Mouse (Mus musculus) urinary bladder, postnatal 36 days (tissue): ENCODE measurements around the gene Tldc1.

Experiments used
- DNase-seq, 2 experiments: peaks; one replicate each; pipeline ENCODE4 v3.0.0; 2022; ENCODE audit warnings: low spot score in 2 of 2, mixed read lengths in 1 of 2

Gene Tldc1

GRCm38 (mm10) chr8:119778263-119778662 lies at the start of gene Tldc1:
TSS of gene Tldc1 (minus strand) at chr8:119778416.
- DNase-seq = peak; percentile 100

GRCm38 (mm10) chr8:119827721-119828153 lies 49.5 kb upstream of the Tldc1 start:
- peak in 1 of 2 experiments; percentile 30 for DNase-seq

DNA sequence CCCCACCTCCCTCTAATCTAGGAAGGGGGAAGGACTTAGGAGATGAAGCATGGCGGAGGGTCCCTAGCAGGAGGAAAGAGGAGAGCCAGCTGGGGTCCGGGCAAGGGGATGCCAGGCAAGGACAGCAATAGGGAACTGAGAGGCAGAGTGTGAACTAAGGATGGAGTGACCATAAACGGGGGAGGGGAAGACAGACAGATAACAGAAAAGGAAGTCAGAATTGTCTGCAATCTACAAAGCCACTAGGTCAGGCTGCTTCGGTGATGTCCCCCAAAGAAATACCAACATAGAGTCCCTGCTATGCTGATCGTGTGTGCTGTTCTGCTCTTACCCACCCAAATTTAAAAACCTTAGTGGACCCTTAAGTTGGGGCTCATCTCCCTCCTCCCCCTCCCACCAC lies 48.8 kb upstream of the Tldc1 start:
- no peak for DNase-seq

- DNase-seq = no peak
Measured at GRCm38 (mm10) chr8:119825950-119826730, 47.9 kb upstream of the Tldc1 start.

GRCm38 (mm10) chr8:119824809-119825273 lies 46.6 kb upstream of the Tldc1 start:
- DNase-seq = peak in 1 of 2 experiments; percentile 16

DNA sequence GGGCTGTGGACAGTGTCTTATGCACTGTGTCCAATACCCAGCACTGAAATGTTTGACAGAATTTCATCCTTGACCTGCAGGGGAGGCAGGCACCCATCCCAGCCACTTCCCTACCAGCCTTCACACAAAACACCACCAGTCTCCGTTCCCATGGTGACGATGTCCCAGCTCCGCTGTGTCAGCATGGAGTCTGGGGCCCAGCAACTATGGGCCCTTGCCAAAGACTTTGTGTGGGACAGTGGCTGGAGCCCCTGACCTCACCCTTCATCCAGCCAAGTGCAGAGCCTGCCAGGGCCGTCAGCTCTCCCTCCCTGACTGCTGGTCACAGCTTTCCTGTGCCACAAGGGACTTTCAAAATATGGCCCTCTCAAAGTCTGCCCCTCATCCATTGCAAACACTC lies 45.9 kb upstream of the Tldc1 start:
- peak in 1 of 2 experiments; percentile 43 for DNase-seq

- DNase-seq = no peak
Measured at GRCm38 (mm10) chr8:119823278-119823677, 45.1 kb upstream of the Tldc1 start.

DNA sequence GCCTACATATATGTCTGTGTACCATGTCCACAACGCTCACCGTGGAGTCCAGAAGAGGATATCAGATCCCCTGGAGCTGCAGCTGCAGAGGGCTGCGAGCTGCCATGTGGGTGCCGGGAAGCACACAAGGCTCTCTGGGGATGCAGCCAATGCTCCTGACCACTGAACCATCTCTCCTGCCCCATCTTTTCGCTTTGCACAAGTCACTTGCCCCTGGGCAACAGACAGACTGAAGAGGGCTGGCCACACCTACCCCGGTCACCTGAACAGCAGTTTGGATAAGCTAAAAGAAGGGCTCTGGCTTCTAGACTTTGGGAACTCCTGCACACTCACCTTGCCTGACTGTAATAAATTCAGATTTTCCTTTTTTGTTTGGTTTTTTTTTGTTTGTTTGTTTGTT lies 43.5 kb upstream of the Tldc1 start:
- DNase-seq = no peak

GRCm38 (mm10) chr8:119819976-119820375 lies 41.8 kb upstream of the Tldc1 start:
- no peak for DNase-seq

DNA sequence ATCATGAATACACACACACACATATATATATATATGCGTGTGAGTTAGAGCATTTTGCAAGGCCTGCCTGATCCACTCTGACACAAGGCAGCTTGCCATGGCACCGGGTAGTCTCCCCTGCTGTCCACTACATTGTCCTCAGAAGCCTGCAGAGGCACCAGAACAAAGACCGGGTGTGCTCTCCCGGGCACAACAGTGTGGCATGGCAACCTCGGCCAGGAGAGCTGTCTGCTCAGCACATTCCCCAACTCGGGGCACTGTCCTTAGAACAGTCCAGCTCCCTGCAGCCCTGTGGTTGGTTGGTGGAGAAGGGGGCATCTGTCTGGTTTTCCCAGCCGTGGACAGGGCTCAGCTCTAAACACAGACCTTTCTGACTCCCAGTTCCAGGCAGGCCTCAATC lies 41.1 kb upstream of the Tldc1 start:
- DNase-seq = no peak

DNA sequence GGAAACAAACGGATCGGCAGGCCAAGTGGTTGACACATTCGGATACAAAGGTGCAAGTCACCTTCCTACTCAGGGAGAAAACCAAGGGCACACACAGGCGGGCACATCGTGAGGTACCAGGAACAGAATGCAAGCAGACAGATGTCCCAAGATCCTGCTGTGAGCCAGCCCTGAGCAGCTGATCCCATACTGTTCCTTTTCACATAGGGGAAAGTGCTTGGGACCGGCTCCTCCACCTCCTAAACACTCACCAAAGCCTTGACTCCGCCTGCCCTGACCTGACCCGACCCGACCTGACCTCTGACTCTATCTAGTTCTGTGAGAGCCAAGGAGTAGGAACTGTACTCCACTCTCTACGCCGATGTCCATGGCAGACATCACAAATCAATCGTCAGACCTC lies 39.2 kb upstream of the Tldc1 start:
- DNase-seq = peak in 1 of 2 experiments; percentile 23

- peak in 1 of 2 experiments; percentile 62 for DNase-seq
Measured at GRCm38 (mm10) chr8:119816219-119816618, 38.0 kb upstream of the Tldc1 start.

DNA sequence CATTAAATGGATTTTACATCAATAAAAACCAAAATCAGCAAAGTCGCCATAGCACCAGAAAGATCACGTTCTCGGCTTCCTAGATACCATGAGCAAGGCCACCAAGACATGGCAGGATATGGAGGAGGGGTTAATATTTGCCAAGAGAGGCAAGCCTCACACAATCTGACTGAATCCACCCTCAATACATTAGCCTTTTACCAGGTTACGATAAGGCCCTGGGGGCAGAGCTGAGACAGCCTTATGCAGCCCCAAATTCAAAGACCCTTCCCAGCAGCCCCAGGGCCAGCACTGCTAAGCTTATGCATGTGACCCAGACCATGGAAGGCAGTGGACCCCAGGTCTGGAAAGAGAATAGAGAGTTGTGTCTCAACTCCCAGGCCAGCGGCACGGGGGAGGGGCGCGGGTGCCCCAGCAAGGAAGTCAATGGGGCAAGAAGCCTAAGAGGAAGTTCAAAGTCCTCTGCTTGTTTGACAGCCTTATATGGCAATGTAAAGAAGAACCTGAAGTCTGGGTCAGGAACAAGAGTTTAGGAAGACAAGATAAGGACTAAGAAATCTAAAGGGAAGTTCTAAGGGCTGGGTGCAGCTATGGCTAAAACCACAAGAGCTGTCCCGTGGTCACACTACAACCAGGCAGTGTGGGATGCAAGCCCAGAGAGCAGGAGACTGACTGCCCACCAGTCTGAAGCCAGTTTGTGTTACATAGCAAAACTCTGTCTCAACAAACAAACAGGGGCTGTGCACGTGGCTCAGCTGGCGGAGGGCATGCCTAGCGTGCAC lies 34.6 kb upstream of the Tldc1 start:
- DNase-seq = peak in 1 of 2 experiments; percentile 28

DNA sequence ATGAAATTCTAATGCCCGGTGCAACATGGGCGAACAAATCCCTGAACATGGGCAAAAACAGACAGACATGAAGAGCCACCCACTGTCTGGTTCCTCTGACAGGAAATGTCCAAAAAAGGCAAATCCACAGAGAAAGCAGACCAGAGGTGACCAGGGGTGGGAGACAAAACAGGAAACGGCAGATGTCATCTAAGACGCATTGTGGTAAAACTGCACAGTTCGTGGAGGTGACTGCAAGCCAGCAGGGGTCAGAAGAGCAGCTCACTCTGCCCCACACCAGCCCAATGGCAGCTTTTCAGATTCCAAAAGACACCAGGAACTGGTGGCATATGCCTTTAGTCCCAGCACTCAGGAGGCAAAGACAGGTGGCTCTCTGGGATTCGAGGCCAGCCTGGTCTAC lies 33.7 kb upstream of the Tldc1 start:
- DNase-seq = no peak

DNA sequence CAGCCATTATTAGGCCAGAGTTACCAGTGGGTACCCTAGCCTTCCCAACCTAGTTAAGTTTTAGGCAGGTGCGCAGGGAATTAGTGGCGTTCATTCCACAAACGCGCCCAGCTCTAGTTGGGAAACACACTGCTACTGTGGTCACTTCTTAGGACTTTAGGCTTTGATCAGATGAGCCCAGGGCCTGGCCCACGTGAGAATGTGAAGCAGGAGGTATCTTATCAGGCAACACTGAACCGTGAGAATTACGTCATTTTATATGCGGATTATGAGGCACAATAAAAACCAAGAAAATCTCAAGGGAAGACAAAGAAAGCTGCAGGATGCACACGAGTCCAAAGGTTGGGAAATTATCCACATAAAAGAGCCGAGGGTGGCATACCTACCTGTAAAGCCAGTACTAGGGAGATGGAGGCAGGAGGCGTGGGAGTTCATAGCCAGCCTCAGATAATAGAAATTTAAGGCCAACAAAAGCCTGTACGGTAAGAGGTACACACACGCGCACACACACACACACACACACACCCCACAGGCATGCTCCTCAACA lies 32.8 kb upstream of the Tldc1 start:
- no peak for DNase-seq

GRCm38 (mm10) chr8:119810127-119810868 lies 32.1 kb upstream of the Tldc1 start:
- no peak for DNase-seq

DNA sequence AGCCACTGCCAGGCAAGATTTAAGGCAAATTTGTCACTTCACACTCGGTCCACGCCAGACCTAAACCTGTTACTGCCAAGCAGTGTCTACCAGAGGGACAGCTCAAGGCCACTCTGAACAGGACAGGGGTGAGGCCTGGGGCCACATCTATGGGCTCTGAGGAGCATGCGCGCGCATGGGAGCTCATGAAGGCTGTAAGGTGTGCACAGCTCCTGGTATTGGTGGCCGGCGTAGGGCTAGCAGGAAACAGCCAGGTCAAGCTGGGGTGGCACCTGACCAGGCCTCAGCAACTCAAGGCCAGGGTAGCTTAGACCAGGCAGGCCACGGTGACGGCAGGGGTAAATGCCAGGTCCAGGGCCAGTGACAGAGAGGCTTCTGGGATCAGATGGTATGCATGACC lies 31.4 kb upstream of the Tldc1 start:
- no peak for DNase-seq

DNA sequence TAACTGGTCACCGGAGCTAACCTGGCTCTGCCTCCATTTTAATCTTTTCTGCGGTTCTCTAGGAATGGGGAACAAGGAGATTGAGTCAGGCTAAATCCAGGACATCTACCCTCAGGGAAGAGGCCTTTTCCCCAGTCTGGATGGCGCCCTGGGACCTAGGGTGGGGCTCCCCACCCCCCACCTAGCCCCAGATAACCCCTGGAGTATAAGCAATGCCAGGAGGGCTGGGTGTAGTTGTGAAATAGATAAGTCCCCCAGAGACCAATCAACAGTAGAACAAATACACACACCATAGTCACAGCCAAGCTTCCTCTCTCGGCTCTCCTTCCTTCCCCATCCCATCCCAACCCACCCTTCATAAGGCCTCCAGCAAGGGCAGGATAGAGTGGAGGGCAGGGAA lies 29.5 kb upstream of the Tldc1 start:
- DNase-seq = no peak

GRCm38 (mm10) chr8:119806422-119807263 lies 28.4 kb upstream of the Tldc1 start:
- no peak for DNase-seq

GRCm38 (mm10) chr8:119805275-119805674 lies 27.1 kb upstream of the Tldc1 start:
- no peak for DNase-seq

DNA sequence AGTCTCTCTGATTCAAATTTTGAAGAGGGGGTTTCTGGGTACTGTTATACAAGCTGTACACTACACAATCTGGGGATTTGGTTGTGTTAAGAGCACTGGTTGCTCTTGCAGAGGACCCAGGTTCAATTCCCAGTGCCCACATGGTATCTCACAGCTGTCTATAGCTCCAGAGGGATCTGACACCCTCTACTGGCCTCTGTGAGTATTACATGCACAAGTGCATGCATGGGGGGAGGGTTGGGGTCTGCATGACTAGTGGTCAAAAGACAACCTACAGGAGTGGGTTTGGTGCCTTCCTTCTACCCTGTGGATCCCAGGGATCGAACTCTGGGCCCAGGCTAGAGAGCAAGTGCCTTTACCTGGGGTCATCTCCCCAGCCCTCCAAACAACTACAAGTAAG lies 24.4 kb upstream of the Tldc1 start:
- DNase-seq = no peak
